Mouse (Mus musculus): ENCODE results near the gene Rpl36al.

DNA sequence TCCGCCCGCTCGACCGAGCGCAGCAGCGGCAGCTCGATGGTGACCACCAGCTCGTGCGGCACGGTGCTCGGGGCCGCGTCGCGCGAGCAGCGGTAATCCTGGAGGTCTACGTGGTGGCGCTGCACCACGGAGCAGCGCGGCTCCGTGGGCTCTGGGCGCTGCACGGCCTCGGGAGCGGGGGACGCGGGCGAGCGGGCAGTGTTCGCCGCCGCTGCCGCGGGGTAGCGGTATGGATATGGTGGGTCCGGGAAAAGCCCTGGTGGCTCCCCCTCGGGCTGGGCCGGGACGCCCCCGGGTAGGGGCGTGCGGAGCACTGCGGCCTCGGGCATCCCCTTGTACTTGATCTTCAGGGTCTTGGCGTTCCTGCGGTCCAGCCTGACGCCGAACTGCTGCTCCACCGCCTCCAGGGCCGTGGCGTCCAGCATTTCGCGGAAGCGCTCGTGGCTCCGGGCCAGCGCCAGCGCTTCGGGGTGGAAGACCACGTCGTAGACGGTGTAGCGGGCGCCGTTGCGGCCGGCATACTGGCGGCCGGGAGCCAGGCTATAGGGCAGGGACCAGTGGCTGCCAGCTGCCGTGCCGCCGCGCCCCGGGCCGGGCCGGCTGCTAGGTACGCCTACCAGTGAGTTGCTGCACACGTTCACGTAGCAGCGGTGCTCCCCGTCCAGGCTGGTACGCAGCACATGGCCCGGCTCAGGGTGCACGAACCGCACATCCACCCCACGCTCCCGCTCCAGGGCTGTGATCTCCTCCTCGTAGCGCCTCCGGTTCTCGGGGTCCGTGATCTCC, 13.7 kb upstream of the Rpl36al start:
- no peak for TF ChIP-seq CTCF (IDR thresholded peaks at IDR 0.05; ENCODE audit: borderline replicate concordance, extremely low read depth, insufficient read depth, insufficient read length)
- TF ChIP-seq POLR2A (IDR thresholded peaks at IDR 0.05; ENCODE audit: borderline replicate concordance, extremely low read depth, insufficient read depth, insufficient read length, poor library complexity, severe bottlenecking): no peak
